Mouse (Mus musculus) embryonic facial prominence, embryonic 12.5 days (tissue): ENCODE measurements at regions not wholly inside any gene's neighbourhood (a gene's known extent, or its start where the extent isn't known, plus 50 kb on each side); places are given as distances from the start of the nearest gene placed in this dataset.

Experiments
- ATAC-seq: fragments of 200-750 bp; cut with Nextera tagmentation; 2 replicates; pipeline ENCODE4 v1.8.0; 2017; ENCODE audit not compliant: insufficient number of reproducible peaks, insufficient read depth, low FRiP score, low TSS enrichment
- H3K27ac ChIP-seq: fragments of 300-500 bp; sonication (generic); 2 replicates; pipeline ENCODE4 v1.5.1; 2016; ENCODE audit warnings: mild to moderate bottlenecking
- H3K27me3 ChIP-seq: fragments of 300-500 bp; sonication (generic); 2 replicates; pipeline ENCODE4 v1.6.1; 2016; ENCODE audit warnings: mild to moderate bottlenecking, moderate library complexity
- H3K36me3 ChIP-seq: fragments of 300-500 bp; sonication (generic); 2 replicates; pipeline ENCODE4 v1.6.1; 2016; ENCODE audit warnings: mild to moderate bottlenecking
- H3K4me1 ChIP-seq: fragments of 300-500 bp; sonication (generic); 2 replicates; pipeline ENCODE4 v1.6.1; 2016
- H3K4me2 ChIP-seq: fragments of 300-500 bp; sonication (generic); replicated peaks from 2 replicates; pipeline ENCODE4 v1.6.1; 2016; ENCODE audit warnings: mild to moderate bottlenecking, moderate library complexity
- H3K4me3 ChIP-seq: fragments of 300-500 bp; sonication (generic); 2 replicates; pipeline ENCODE4 v1.5.1; 2016; ENCODE audit warnings: mild to moderate bottlenecking
- H3K9ac ChIP-seq: fragments of 300-500 bp; sonication (generic); 2 replicates; pipeline ENCODE4 v1.6.1; 2016; ENCODE audit warnings: mild to moderate bottlenecking, moderate library complexity
- H3K9me3 ChIP-seq: fragments of 300-500 bp; sonication (generic); 2 replicates; pipeline ENCODE4 v1.6.1; 2016; ENCODE audit warnings: mild to moderate bottlenecking, moderate library complexity
- WGBS: fragments of 180-500 bp; shearing (Covaris S2); methylation state at CpG from one replicate; pipeline ENCODE4 v1.1.7; 2016; 5-methylcytosine and 5-hydroxymethylcytosine counted together

GRCm38 (mm10) chr4:56027258-56027657 lies 495.0 kb upstream of the Klf4 start:
- no peak for ATAC-seq
- H3K27me3 ChIP-seq = no peaks in the 10 kb centered on the region
- no peaks in the 10 kb centered on the region for H3K36me3 ChIP-seq
- H3K4me1 ChIP-seq = no peaks in the 10 kb centered on the region
- 93% methylated on average over 6 of the region's 6 CpGs for WGBS
- H3K27ac ChIP-seq = no peak overlapping the region
- H3K4me2 ChIP-seq = no peak overlapping the region
- H3K9ac ChIP-seq = no peak overlapping the region
- no peak overlapping the region for H3K4me3 ChIP-seq
- no peaks in the 10 kb centered on the region for H3K9me3 ChIP-seq

- no peak overlapping the region for H3K9ac ChIP-seq
- H3K27me3 ChIP-seq = no peaks in the 10 kb centered on the region
- H3K4me2 ChIP-seq = no peak overlapping the region
- no peak overlapping the region for H3K4me3 ChIP-seq
- H3K36me3 ChIP-seq = no peaks in the 10 kb centered on the region
- no peaks in the 10 kb centered on the region for H3K9me3 ChIP-seq
- no peaks in the 10 kb centered on the region for H3K4me1 ChIP-seq
- no peak overlapping the region for H3K27ac ChIP-seq
- ATAC-seq = no peak
Observed at GRCm38 (mm10) chr4:56024478-56024877, 492.2 kb upstream of the Klf4 start.

DNA sequence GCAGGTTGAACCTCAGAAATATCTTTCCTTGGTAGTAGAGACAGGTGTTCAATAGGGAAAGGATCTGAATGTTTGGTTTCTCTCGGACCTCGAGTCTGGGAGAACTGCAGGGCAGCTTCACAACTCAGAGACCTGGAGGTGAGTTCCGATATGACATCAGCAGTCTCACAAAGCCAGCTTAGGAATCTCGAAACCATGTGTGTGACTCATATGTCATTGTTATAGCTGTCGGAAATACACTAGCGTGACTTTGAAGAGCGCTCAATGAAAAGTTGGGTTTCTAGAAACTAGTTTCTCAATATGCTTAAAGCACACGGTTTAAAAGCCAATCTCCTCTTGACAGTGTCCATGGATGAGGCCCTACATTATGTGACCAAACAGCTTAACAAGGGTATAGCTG lies 485.9 kb upstream of the Klf4 start:
- Histone ChIP-seq H3K4me2 (no peak overlapping the region), H3K4me3 (no peak overlapping the region), H3K9me3 (no peaks in the 10 kb centered on the region), H3K27me3 (no peaks in the 10 kb centered on the region), H3K4me1 (no peaks in the 10 kb centered on the region), H3K9ac (no peak overlapping the region), H3K36me3 (no peaks in the 10 kb centered on the region), H3K27ac (no peak overlapping the region)
- no peak for ATAC-seq
- 91% methylated on average over 8 of the region's 8 CpGs for WGBS

GRCm38 (mm10) chr4:56015481-56015880 lies 483.2 kb upstream of the Klf4 start:
- no peak overlapping the region for H3K4me3 ChIP-seq
- no peak overlapping the region for H3K4me2 ChIP-seq
- ATAC-seq = no peak
- no peak overlapping the region for H3K9ac ChIP-seq
- H3K27me3 ChIP-seq = no peaks in the 10 kb centered on the region
- H3K36me3 ChIP-seq = no peaks in the 10 kb centered on the region
- H3K27ac ChIP-seq = no peak overlapping the region
- no peaks in the 10 kb centered on the region for H3K9me3 ChIP-seq
- 93% methylated on average over 7 of the region's 7 CpGs for WGBS
- no peaks in the 10 kb centered on the region for H3K4me1 ChIP-seq

- 78% methylated on average over 2 of the region's 2 CpGs for WGBS
- ATAC-seq = no peak
- no peaks in the 10 kb centered on the region for H3K27me3 ChIP-seq
Observed at GRCm38 (mm10) chr4:56008287-56008686, 476.0 kb upstream of the Klf4 start.

DNA sequence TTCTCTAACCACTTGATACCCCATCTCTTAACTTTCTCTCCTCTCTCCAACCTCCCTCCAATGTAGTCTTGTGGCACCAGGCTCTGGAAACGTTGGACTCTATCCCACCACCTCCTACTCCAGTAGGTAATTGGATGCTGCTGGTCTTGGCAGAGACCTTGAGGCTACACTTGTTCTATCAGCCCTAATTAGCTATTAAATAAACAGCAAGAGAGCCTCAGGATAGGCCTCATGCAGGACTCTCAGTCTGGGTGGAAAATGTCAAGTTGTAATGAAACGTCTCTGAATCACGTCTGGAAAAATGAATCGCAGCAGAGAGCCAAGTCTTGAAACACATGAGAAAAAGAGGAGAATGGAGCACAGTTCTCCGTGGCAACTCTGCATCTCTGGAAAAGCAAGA lies 472.0 kb upstream of the Klf4 start:
- Histone ChIP-seq H3K36me3 (no peaks in the 10 kb centered on the region), H3K9ac (no peak overlapping the region), H3K4me1 (no peaks in the 10 kb centered on the region), H3K4me3 (no peak overlapping the region), H3K4me2 (no peak overlapping the region), H3K27me3 (no peaks in the 10 kb centered on the region), H3K27ac (no peak overlapping the region), H3K9me3 (no peaks in the 10 kb centered on the region)
- ATAC-seq = no peak
- WGBS = 78% methylated on average over 5 of the region's 5 CpGs

More at GRCm38 (mm10) chr4:56008287-56008686, 476.0 kb upstream of the Klf4 start:
- Histone ChIP-seq H3K9me3 (no peaks in the 10 kb centered on the region), H3K9ac (no peak overlapping the region), H3K4me1 (no peaks in the 10 kb centered on the region), H3K36me3 (no peaks in the 10 kb centered on the region), H3K4me2 (no peak overlapping the region), H3K4me3 (no peak overlapping the region), H3K27ac (no peak overlapping the region)

DNA sequence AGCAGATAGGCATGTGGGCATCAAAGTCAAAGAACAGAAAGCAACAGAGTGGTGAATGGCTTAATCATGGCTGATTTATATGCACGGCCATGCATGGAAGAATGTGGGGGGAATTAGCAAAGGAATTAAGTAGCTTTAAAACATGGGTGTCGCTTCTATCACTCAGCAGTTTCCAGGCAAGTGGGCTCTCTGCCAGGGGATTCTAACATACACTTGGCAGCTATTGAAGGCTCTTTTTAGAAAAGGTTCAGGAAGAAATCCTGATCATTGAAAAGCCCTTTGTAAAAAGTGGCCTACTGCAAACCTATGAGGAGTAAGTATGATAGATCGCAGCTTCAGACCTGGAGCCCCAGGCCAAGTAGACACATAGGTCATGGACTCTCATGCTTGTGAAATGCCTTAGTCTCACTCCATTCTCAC lies 469.1 kb upstream of the Klf4 start:
- Histone ChIP-seq H3K4me2 (no peak overlapping the region), H3K4me1 (no peaks in the 10 kb centered on the region), H3K4me3 (no peak overlapping the region), H3K9ac (no peak overlapping the region), H3K36me3 (no peaks in the 10 kb centered on the region), H3K9me3 (no peaks in the 10 kb centered on the region), H3K27me3 (no peaks in the 10 kb centered on the region), H3K27ac (no peak overlapping the region)
- 82% methylated on average over 3 of the region's 3 CpGs for WGBS
- ATAC-seq = no peak

- H3K4me2 ChIP-seq = no peak overlapping the region
- no peak overlapping the region for H3K27ac ChIP-seq
- ATAC-seq = no peak
- H3K4me1 ChIP-seq = no peaks in the 10 kb centered on the region
- no peak overlapping the region for H3K9ac ChIP-seq
- no peaks in the 10 kb centered on the region for H3K27me3 ChIP-seq
- no peaks in the 10 kb centered on the region for H3K9me3 ChIP-seq
- H3K36me3 ChIP-seq = no peaks in the 10 kb centered on the region
- H3K4me3 ChIP-seq = no peak overlapping the region
Observed at GRCm38 (mm10) chr4:55984026-55984425, 451.8 kb upstream of the Klf4 start.

DNA sequence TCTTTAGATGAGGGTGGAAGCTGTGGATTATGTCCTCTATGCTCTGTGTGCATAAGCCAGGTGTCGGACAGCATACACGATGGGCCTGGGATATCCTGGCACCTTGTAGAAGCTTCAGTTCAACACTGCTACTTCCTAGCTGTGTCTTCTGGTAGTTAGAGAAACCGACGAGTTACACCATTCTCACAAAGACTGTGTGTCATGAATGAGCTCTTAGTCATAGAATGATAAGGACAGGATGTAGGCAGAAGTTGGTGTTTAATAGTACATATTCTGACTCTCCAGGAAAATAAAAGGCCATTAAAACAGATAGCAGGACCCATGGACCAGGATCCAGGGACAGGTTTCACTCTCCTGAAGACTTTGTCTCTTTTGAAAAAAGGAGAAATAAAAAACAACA lies 446.3 kb upstream of the Klf4 start:
- 88% methylated on average over 4 of the region's 4 CpGs for WGBS
- ATAC-seq = no peak
- H3K27ac ChIP-seq = no peak overlapping the region

GRCm38 (mm10) chr4:55976265-55976664 lies 444.0 kb upstream of the Klf4 start:
- H3K36me3 ChIP-seq = no peaks in the 10 kb centered on the region
- H3K9ac ChIP-seq = no peak overlapping the region
- H3K27ac ChIP-seq = no peak overlapping the region
- ATAC-seq = no peak
- no peaks in the 10 kb centered on the region for H3K4me1 ChIP-seq
- H3K9me3 ChIP-seq = no peaks in the 10 kb centered on the region
- 87% methylated on average over 2 of the region's 2 CpGs for WGBS
- no peaks in the 10 kb centered on the region for H3K27me3 ChIP-seq
- H3K4me3 ChIP-seq = no peak overlapping the region
- no peak overlapping the region for H3K4me2 ChIP-seq

More for the DNA sequence above, 446.3 kb upstream of the Klf4 start:
- Histone ChIP-seq H3K36me3 (no peaks in the 10 kb centered on the region), H3K4me2 (no peak overlapping the region), H3K9me3 (no peaks in the 10 kb centered on the region), H3K9ac (no peak overlapping the region), H3K27me3 (no peaks in the 10 kb centered on the region), H3K4me3 (no peak overlapping the region), H3K4me1 (no peaks in the 10 kb centered on the region)

DNA sequence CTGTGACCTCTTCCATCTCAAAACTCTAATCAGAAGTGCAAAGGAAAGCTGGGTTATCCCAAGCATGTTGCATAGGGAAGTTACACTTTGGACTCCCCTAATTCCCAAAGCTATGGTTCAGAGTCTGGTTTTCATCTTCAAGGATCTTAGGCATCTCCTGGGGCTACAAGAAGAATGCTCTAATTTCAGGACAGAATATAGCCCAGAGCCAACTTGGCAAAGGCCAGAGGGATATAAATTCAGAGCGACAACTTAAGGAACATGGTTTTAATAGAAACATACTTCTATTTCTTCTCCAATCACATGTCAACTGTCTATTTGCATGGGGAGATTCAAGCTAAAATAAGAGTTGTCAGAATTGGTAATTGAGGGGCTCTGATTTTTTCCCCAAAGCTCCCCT lies 441.4 kb upstream of the Klf4 start:
- H3K9me3 ChIP-seq = no peaks in the 10 kb centered on the region
- no peak overlapping the region for H3K4me3 ChIP-seq
- no peaks in the 10 kb centered on the region for H3K27me3 ChIP-seq
- H3K36me3 ChIP-seq = no peaks in the 10 kb centered on the region
- H3K9ac ChIP-seq = no peak overlapping the region
- H3K27ac ChIP-seq = no peak overlapping the region
- 57% methylated on average over 1 of the region's 1 CpGs for WGBS
- H3K4me1 ChIP-seq = no peaks in the 10 kb centered on the region
- no peak for ATAC-seq
- H3K4me2 ChIP-seq = no peak overlapping the region

GRCm38 (mm10) chr4:55972235-55972819 lies 440.1 kb upstream of the Klf4 start:
- H3K9ac ChIP-seq = no peak overlapping the region
- no peak overlapping the region for H3K4me2 ChIP-seq
- no peaks in the 10 kb centered on the region for H3K9me3 ChIP-seq
- no peak overlapping the region for H3K4me3 ChIP-seq
- no peaks in the 10 kb centered on the region for H3K36me3 ChIP-seq
- H3K27me3 ChIP-seq = no peaks in the 10 kb centered on the region
- no peak for ATAC-seq
- WGBS = 82% methylated on average over 7 of the region's 7 CpGs
- H3K27ac ChIP-seq = no peak overlapping the region
- no peaks in the 10 kb centered on the region for H3K4me1 ChIP-seq

DNA sequence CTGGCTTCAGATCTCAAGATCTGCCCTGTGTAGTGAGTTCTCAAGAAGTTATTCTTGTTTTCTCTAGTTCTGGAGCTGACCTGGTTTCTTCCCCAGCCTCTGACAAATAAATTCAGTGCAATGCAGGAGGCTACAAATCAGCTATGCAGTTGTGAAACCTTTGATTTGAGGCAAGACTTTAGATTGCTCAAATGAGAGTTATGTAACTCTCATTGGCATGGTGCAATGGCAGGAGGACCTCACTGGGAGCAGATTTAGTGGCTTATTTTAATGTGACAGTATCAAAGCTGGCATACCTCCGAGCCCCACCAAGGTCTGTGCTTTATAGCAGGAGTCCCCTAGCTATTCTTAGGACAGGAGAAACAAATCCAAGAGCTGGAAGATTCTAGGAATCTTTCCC lies 427.8 kb upstream of the Klf4 start:
- H3K9ac ChIP-seq = no peak overlapping the region
- ATAC-seq = no peak
- no peak overlapping the region for H3K4me3 ChIP-seq
- no peaks in the 10 kb centered on the region for H3K4me1 ChIP-seq
- H3K36me3 ChIP-seq = no peaks in the 10 kb centered on the region
- H3K27me3 ChIP-seq = no peaks in the 10 kb centered on the region
- WGBS = 83% methylated on average over 1 of the region's 1 CpGs
- H3K4me2 ChIP-seq = no peak overlapping the region
- H3K9me3 ChIP-seq = no peaks in the 10 kb centered on the region
- H3K27ac ChIP-seq = no peak overlapping the region
